Mouse (Mus musculus) cerebellum, adult 2 months (tissue): ENCODE results near the gene AW822073.
"Not testable (repeated sequence)": the region's sequence is repeated elsewhere in the genome, so short reads cannot be mapped to it uniquely, and the experiment has no call there.

Source experiments
- CTCF ChIP-seq: fragments of 200-500 bp; IDR thresholded peaks from 2 replicates; pipeline ENCODE4 v1.5.1; 2011; ENCODE audit warnings: low read depth, mild to moderate bottlenecking, control low read depth, low read length, moderate library complexity, borderline replicate concordance; ENCODE audit not compliant: insufficient read depth
- POLR2A ChIP-seq: fragments of 200-500 bp; IDR thresholded peaks from 2 replicates; pipeline ENCODE4 v1.6.1; 2011; ENCODE audit warnings: low read length, control low read depth, borderline replicate concordance; ENCODE audit not compliant: insufficient read depth

DNA sequence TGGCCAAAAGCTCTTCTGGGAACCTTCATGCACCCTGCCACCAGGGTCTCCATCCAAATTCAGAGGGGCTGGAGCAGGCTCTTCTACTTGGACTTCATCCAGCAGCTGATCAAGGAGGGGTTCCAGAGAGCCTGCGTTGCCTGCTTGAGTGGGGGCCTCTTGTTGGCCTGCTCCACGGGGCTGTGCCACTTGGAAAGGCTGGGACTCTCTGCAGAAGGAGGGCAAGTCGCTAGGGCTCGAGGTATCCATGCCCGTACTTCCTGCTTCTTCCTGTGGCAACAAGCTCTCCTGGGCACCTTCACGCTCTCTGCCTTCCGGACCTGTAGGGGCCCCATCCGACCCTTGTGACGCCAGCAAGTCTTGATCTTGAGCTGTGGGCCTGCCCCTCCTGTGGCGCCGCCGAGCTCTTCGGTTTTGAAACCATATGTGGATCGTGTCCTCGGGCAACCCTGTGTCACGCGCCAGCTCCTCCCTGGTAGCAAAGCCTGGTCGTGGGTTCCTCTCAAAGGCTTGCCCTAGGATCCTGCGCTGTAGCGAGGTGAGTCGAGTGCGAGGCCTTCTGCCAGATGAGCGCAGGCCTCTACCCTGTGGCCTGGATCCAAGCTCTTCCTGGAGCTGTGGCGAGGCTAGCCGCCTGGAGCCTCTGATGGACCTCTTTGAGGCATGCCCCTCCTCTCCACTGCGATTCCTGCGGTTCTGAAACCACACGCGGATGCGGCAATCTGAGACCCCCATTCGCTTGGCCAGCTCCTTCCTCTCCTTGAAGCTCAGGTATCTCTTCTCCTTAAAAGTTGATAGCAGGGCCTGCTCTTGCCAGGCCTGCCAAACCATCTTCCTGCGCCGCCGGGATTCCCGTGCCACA lies 7.3 kb upstream of the AW822073 start:
- TF ChIP-seq CTCF, POLR2A: not testable (repeated sequence)
